Mouse (Mus musculus): Measurements from ENCODE around the gene Bcl2l15. TPM values are rescaled to one million over a fixed set of nuclear protein-coding genes. Genes with fewer than 3 reads are reported as not detected.
"Not testable (repeated sequence)": the region's sequence is repeated elsewhere in the genome, so short reads cannot be mapped to it uniquely, and the experiment has no call there.

Gene Bcl2l15
- polyA plus RNA-seq, 1 experiment from 2014 or later, result 0.20 TPM

GRCm38 (mm10) chr3:103810967-103811366, 21.4 kb upstream of the Bcl2l15 start:
- H3K27me3 ChIP-seq (ENCODE audit: control insufficient read depth, insufficient read depth, low read length), result no peaks in the 10 kb centered on the region
- no peak overlapping the region for H3K9ac ChIP-seq (ENCODE audit: low read length)
- no peak for DNase-seq (ENCODE audit: low spot score, missing footprints)
- no peak overlapping the region for H3K27ac ChIP-seq (ENCODE audit: low read depth, low read length)
- H3K4me3 ChIP-seq (ENCODE audit: low read depth, low read length), result no peak overlapping the region
- H3K36me3 ChIP-seq (ENCODE audit: control insufficient read depth, insufficient read depth, low read length), result 0 out of 2 replicates have a peak, but pooled peaks cover 6% of the 10 kb centered on the region
- no peak overlapping the region for H3K4me2 ChIP-seq
- no peaks in the 10 kb centered on the region for H3K4me1 ChIP-seq (ENCODE audit: control insufficient read depth, insufficient read depth, low read length)
- 92% methylated on average over 6 of the region's 6 CpGs for WGBS
- ATAC-seq (ENCODE audit: low FRiP score), result no peak
- H3K9me3 ChIP-seq (ENCODE audit: control insufficient read depth, low read length), result no peaks in the 10 kb centered on the region

- H3K4me2 ChIP-seq, result no peak overlapping the region
- DNase-seq (ENCODE audit: low spot score, missing footprints) (no peak), ATAC-seq (ENCODE audit: low FRiP score) (no peak)
- no peak overlapping the region for H3K27ac ChIP-seq (ENCODE audit: low read depth, low read length)
- H3K9ac ChIP-seq (ENCODE audit: low read length), result no peak overlapping the region
- no peak overlapping the region for H3K4me3 ChIP-seq (ENCODE audit: low read depth, low read length)
- H3K4me1 ChIP-seq (ENCODE audit: control insufficient read depth, insufficient read depth, low read length), result no peaks in the 10 kb centered on the region
- no peaks in the 10 kb centered on the region for H3K9me3 ChIP-seq (ENCODE audit: control insufficient read depth, low read length)
- no peaks in the 10 kb centered on the region for H3K27me3 ChIP-seq (ENCODE audit: control insufficient read depth, insufficient read depth, low read length)
- H3K36me3 ChIP-seq (ENCODE audit: control insufficient read depth, insufficient read depth, low read length), result no peaks in the 10 kb centered on the region
Measured at GRCm38 (mm10) chr3:103827548-103827947, 4.9 kb upstream of the Bcl2l15 start.

DNA sequence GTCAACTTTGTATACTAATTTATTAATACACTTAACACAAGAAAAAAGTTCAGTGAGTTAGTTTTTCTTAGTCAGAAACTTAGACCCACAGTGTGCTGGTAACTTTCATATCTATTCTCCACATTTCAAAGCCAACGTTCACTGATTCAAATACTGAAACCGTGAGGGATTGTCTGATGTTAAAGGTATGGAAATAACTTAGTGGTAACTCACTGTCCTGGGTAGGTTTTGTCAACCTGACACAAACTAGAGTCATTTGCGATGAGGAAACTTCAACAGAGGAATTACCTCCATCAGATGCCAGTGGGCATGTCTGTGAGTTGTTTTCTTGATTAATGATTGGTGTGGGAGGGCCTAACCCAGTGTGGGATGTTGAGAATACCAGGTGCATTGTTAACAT, 3.4 kb upstream of the Bcl2l15 start:
- H3K27me3 ChIP-seq (ENCODE audit: control insufficient read depth, insufficient read depth, low read length), result no peaks in the 10 kb centered on the region
- WGBS, result 88% methylated on average over 3 of the region's 3 CpGs
- H3K4me1 ChIP-seq (ENCODE audit: control insufficient read depth, insufficient read depth, low read length), result no peaks in the 10 kb centered on the region
- H3K9me3 ChIP-seq (ENCODE audit: control insufficient read depth, low read length), result no peaks in the 10 kb centered on the region
- no peak overlapping the region for H3K4me2 ChIP-seq
- H3K4me3 ChIP-seq (ENCODE audit: low read depth, low read length), result no peak overlapping the region
- ATAC-seq (ENCODE audit: low FRiP score), result no peak
- no peak for DNase-seq (ENCODE audit: low spot score, missing footprints)
- H3K9ac ChIP-seq (ENCODE audit: low read length), result no peak overlapping the region
- H3K36me3 ChIP-seq (ENCODE audit: control insufficient read depth, insufficient read depth, low read length), result no peaks in the 10 kb centered on the region
- H3K27ac ChIP-seq (ENCODE audit: low read depth, low read length), result no peak overlapping the region

GRCm38 (mm10) chr3:103830681-103831080, 1.7 kb upstream of the Bcl2l15 start:
- DNase-seq (ENCODE audit: low spot score, missing footprints); H3K4me1 ChIP-seq (ENCODE audit: control insufficient read depth, insufficient read depth, low read length); H3K27ac ChIP-seq (ENCODE audit: low read depth, low read length); H3K36me3 ChIP-seq (ENCODE audit: control insufficient read depth, insufficient read depth, low read length); H3K27me3 ChIP-seq (ENCODE audit: control insufficient read depth, insufficient read depth, low read length); H3K9me3 ChIP-seq (ENCODE audit: control insufficient read depth, low read length); ATAC-seq (ENCODE audit: low FRiP score); H3K4me2 ChIP-seq; H3K4me3 ChIP-seq (ENCODE audit: low read depth, low read length); H3K9ac ChIP-seq (ENCODE audit: low read length): not testable (repeated sequence)
- 73% methylated on average over 1 of the region's 1 CpGs for WGBS

DNA sequence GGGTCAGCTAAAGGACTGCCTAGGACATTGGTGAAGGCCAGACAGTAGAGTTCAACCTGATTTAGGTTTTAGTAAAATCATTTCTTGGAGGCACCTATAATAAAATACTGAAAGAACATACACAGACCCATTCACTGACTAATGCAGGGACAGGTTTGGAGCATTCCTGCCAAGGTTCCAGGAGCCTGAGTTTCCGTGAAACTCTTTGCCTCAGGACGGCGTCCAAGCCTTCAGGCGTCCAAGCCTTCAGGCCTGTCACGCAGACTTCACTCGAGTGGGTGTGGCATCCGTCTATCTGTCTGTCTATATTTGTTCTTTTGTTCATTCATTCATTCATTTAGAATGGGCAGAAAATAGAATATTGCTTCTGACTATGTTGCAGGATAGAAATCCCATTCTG, 1.3 kb upstream of the Bcl2l15 start:
- H3K4me1 ChIP-seq (ENCODE audit: control insufficient read depth, insufficient read depth, low read length), result no peaks in the 10 kb centered on the region
- H3K4me3 ChIP-seq (ENCODE audit: low read depth, low read length), result no peak overlapping the region
- H3K27me3 ChIP-seq (ENCODE audit: control insufficient read depth, insufficient read depth, low read length), result no peaks in the 10 kb centered on the region
- DNase-seq (ENCODE audit: low spot score, missing footprints) (no peak), ATAC-seq (ENCODE audit: low FRiP score) (no peak)
- no peak overlapping the region for H3K27ac ChIP-seq (ENCODE audit: low read depth, low read length)
- WGBS, result 89% methylated on average over 7 of the region's 7 CpGs
- no peak overlapping the region for H3K9ac ChIP-seq (ENCODE audit: low read length)
- no peak overlapping the region for H3K4me2 ChIP-seq
- H3K36me3 ChIP-seq (ENCODE audit: control insufficient read depth, insufficient read depth, low read length), result no peaks in the 10 kb centered on the region
- H3K9me3 ChIP-seq (ENCODE audit: control insufficient read depth, low read length), result no peaks in the 10 kb centered on the region

DNA sequence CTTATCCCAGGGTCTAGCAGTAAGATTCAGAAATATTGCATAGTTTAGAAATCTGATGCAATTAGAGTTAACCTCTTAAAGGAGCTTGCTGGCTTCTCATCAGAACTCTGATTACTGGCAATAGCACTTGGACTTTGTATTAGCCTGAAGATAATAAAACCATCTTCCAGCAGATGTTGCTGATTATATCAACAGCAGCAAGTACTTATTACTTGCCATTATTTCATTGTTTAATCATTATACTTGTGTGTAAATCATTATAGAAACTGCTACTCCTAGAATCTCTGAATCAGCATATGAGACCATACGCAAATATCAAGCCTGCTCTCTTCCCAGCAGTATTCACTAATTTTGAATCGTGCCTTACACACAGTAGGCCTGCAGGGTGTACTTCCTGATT, 1.6 kb downstream of the Bcl2l15 start:
- no peaks in the 10 kb centered on the region for H3K36me3 ChIP-seq (ENCODE audit: control insufficient read depth, insufficient read depth, low read length)
- no peak overlapping the region for H3K27ac ChIP-seq (ENCODE audit: low read depth, low read length)
- no peak overlapping the region for H3K4me3 ChIP-seq (ENCODE audit: low read depth, low read length)
- ATAC-seq (ENCODE audit: low FRiP score), result no peak
- no peak overlapping the region for H3K9ac ChIP-seq (ENCODE audit: low read length)
- no peaks in the 10 kb centered on the region for H3K4me1 ChIP-seq (ENCODE audit: control insufficient read depth, insufficient read depth, low read length)
- H3K4me2 ChIP-seq, result no peak overlapping the region
- no peak for DNase-seq (ENCODE audit: low spot score, missing footprints)
- no peaks in the 10 kb centered on the region for H3K9me3 ChIP-seq (ENCODE audit: control insufficient read depth, low read length)
- no peaks in the 10 kb centered on the region for H3K27me3 ChIP-seq (ENCODE audit: control insufficient read depth, insufficient read depth, low read length)
- 93% methylated on average over 2 of the region's 2 CpGs for WGBS

- H3K36me3 ChIP-seq (ENCODE audit: control insufficient read depth, insufficient read depth, low read length), result no peaks in the 10 kb centered on the region
- H3K4me3 ChIP-seq (ENCODE audit: low read depth, low read length), result no peak overlapping the region
- no peak overlapping the region for H3K4me2 ChIP-seq
- H3K9ac ChIP-seq (ENCODE audit: low read length), result no peak overlapping the region
- no peak overlapping the region for H3K27ac ChIP-seq (ENCODE audit: low read depth, low read length)
- H3K27me3 ChIP-seq (ENCODE audit: control insufficient read depth, insufficient read depth, low read length), result no peaks in the 10 kb centered on the region
- no peaks in the 10 kb centered on the region for H3K9me3 ChIP-seq (ENCODE audit: control insufficient read depth, low read length)
- WGBS, result 77% methylated on average over 6 of the region's 6 CpGs
- no peaks in the 10 kb centered on the region for H3K4me1 ChIP-seq (ENCODE audit: control insufficient read depth, insufficient read depth, low read length)
- ATAC-seq (ENCODE audit: low FRiP score), result no peak
- DNase-seq (ENCODE audit: low spot score, missing footprints), result no peak
Measured at GRCm38 (mm10) chr3:103835272-103835950, 3.0 kb downstream of the Bcl2l15 start.

- Histone ChIP-seq H3K9ac (ENCODE audit: low read length) (no peak overlapping the region), H3K4me1 (ENCODE audit: control insufficient read depth, insufficient read depth, low read length) (no peaks in the 10 kb centered on the region), H3K9me3 (ENCODE audit: control insufficient read depth, low read length) (no peaks in the 10 kb centered on the region), H3K4me2 (no peak overlapping the region), H3K4me3 (ENCODE audit: low read depth, low read length) (no peak overlapping the region), H3K36me3 (ENCODE audit: control insufficient read depth, insufficient read depth, low read length) (no peaks in the 10 kb centered on the region), H3K27ac (ENCODE audit: low read depth, low read length) (no peak overlapping the region), H3K27me3 (ENCODE audit: control insufficient read depth, insufficient read depth, low read length) (no peaks in the 10 kb centered on the region)
- DNase-seq (ENCODE audit: low spot score, missing footprints) (no peak), ATAC-seq (ENCODE audit: low FRiP score) (no peak)
- 87% methylated on average over 10 of the region's 10 CpGs for WGBS
Measured at GRCm38 (mm10) chr3:103835951-103836310, 3.5 kb downstream of the Bcl2l15 start.

- H3K27me3 ChIP-seq (ENCODE audit: control insufficient read depth, insufficient read depth, low read length), result no peaks in the 10 kb centered on the region
- H3K9ac ChIP-seq (ENCODE audit: low read length), result no peak overlapping the region
- H3K4me3 ChIP-seq (ENCODE audit: low read depth, low read length), result no peak overlapping the region
- no peak for DNase-seq (ENCODE audit: low spot score, missing footprints)
- 96% methylated on average over 5 of the region's 5 CpGs for WGBS
- no peak for ATAC-seq (ENCODE audit: low FRiP score)
- no peaks in the 10 kb centered on the region for H3K9me3 ChIP-seq (ENCODE audit: control insufficient read depth, low read length)
- no peaks in the 10 kb centered on the region for H3K4me1 ChIP-seq (ENCODE audit: control insufficient read depth, insufficient read depth, low read length)
- H3K4me2 ChIP-seq, result no peak overlapping the region
- H3K27ac ChIP-seq (ENCODE audit: low read depth, low read length), result no peak overlapping the region
- H3K36me3 ChIP-seq (ENCODE audit: control insufficient read depth, insufficient read depth, low read length), result no peaks in the 10 kb centered on the region
Measured at GRCm38 (mm10) chr3:103836453-103836852, 4.1 kb downstream of the Bcl2l15 start.

All from midbrain, embryonic 11.5 days (tissue).